Mouse (Mus musculus) liver, postnatal 0 days (tissue): ENCODE measurements around the gene 4430402I18Rik. TPM values are rescaled to one million over a fixed set of nuclear protein-coding genes. Genes with fewer than 3 reads are reported as not detected.
"Not testable (repeated sequence)": the region's sequence is repeated elsewhere in the genome, so short reads cannot be mapped to it uniquely, and the experiment has no call there.

Experiments
- ATAC-seq: fragments of 200-750 bp; cut with Nextera tagmentation; 2 replicates; pipeline ENCODE4 v1.8.0; 2017; ENCODE audit warnings: mild to moderate bottlenecking, moderate library complexity
- DNase-seq: peaks from one replicate; pipeline ENCODE4 v3.0.0-alpha.2; 2016
- H3K27ac ChIP-seq: fragments of 300-500 bp; sonication (generic); 2 replicates; pipeline ENCODE4 v1.5.1; 2014; ENCODE audit warnings: antibody characterized with exemption, moderate library complexity, mild to moderate bottlenecking, low read depth
- H3K27me3 ChIP-seq: fragments of 300-500 bp; sonication (generic); 2 replicates; pipeline ENCODE4 v1.6.1; 2014; ENCODE audit warnings: low read length, control low read depth, mixed read lengths; ENCODE audit not compliant: insufficient read depth
- H3K36me3 ChIP-seq: fragments of 300-500 bp; sonication (generic); replicated peaks from 2 replicates; pipeline ENCODE4 v1.6.1; 2014; ENCODE audit warnings: mild to moderate bottlenecking, control low read depth, low read length, moderate library complexity, mixed read lengths; ENCODE audit not compliant: insufficient read depth
- H3K4me1 ChIP-seq: fragments of 300-500 bp; sonication (generic); 2 replicates; pipeline ENCODE4 v1.6.1; 2014; ENCODE audit warnings: antibody characterized with exemption, mild to moderate bottlenecking, control low read depth; ENCODE audit not compliant: insufficient read depth
- H3K4me2 ChIP-seq: fragments of 300-500 bp; sonication (generic); 2 replicates; pipeline ENCODE4 v1.6.1; 2014; ENCODE audit warnings: low read depth, mild to moderate bottlenecking, low read length, moderate library complexity, mixed read lengths
- H3K4me3 ChIP-seq: fragments of 300-500 bp; sonication (generic); 2 replicates; pipeline ENCODE4 v1.5.1; 2014; ENCODE audit warnings: low read depth, low read length
- H3K9ac ChIP-seq: fragments of 300-500 bp; sonication (generic); replicated peaks from 2 replicates; pipeline ENCODE4 v1.6.1; 2014; ENCODE audit warnings: mild to moderate bottlenecking, moderate library complexity
- H3K9me3 ChIP-seq: fragments of 300-500 bp; sonication (generic); 2 replicates; pipeline ENCODE4 v1.6.1; 2016; ENCODE audit warnings: mild to moderate bottlenecking, control low read depth, low read length, mixed read lengths
- CTCF ChIP-seq: sonication (generic); IDR thresholded peaks from 2 replicates; pipeline ENCODE4 v1.5.1; 2016; ENCODE audit warnings: antibody characterized with exemption, low read depth
- EP300 ChIP-seq: IDR thresholded peaks from 2 replicates; pipeline ENCODE4 v1.6.1; 2016; ENCODE audit warnings: antibody characterized with exemption, low read depth, mild to moderate bottlenecking
- WGBS: fragments of 180-500 bp; shearing (Covaris S2); extraction: QIAGEN DNeasy Blood & Tissue Kit; methylation state at CpG from one replicate; pipeline ENCODE4 v1.1.7; 2014; ENCODE audit not compliant: insufficient replicate concordance; 5-methylcytosine and 5-hydroxymethylcytosine counted together
- polyA plus RNA-seq: library from polyadenylated mRNA; unstranded; fragments of >200 nt; fragmentation: Nextera tagmentation; extraction: Ambion mirVana; gene quantifications from 2 replicates; pipeline ENCODE4 v1.2.1, GENCODE M21; 2015

The 4430402I18Rik gene
- polyA plus RNA-seq, 1 experiment from 2014 or later = 8.1 TPM

DNA sequence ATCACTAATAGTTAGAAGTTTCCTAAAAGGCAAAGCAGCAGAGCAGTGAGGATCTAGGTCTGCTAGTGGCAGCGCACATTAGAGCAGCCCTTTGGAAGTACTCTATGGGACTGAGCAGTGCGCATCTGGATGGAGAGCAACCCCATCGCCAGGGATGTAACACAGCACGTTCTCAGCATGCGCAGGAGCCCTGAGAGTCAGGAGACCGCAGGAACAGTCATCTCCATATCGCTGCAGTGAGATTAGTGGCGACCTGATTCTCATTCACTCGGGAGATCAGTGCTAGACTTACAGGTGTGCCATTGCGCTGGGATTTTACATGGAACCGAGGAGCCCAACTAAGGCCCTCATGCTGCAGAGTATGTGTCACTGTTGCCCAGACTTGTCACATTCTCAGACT is 41.4 kb upstream of the 4430402I18Rik start:
- no peak for DNase-seq

DNA sequence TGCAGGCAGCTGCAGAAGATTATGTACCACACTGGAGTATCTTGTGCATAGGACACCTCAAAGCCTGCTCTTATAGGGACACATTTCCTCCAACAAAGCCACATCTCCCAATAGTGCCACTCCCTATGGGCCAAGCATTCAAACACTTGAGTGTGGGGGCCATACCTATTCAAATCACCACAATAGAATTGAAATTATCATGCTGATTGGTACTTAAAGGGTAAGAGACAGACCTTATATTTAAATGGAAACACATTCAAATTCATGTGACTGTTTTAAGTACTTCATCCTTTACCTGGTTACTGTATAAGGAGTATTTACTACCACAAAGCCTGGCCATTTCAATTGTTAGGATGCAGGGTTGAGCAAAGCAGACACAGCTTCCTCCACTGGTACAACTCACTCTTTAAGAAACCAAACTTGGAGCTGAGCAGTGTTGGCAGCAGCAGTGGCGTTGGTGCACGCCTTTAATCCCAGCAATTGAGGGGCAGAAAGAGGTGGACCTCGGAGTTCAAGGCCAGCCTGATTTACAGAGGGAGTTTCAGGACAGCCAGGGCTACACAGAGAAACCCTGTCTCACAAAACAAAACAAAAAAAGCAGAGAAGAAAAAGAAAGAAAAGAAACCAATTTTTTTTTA is 40.6 kb upstream of the 4430402I18Rik start:
- Histone ChIP-seq H3K36me3 (peaks cover 42% of the 10 kb centered on the region), H3K9me3 (no peaks in the 10 kb centered on the region), H3K4me1 (no peaks in the 10 kb centered on the region), H3K27ac (no peak overlapping the region), H3K27me3 (no peaks in the 10 kb centered on the region), H3K9ac (no peak overlapping the region), H3K4me2 (no peak overlapping the region), H3K4me3 (no peak overlapping the region)
- DNase-seq (no peak), ATAC-seq (no peak)
- no peak for TF ChIP-seq CTCF
- no peak for TF ChIP-seq EP300
- WGBS = 75% methylated on average over 3 of the region's 3 CpGs

More for the DNA sequence above, 41.4 kb upstream of the 4430402I18Rik start:
- 93% methylated on average over 11 of the region's 11 CpGs for WGBS
- no peak for ATAC-seq
- Histone ChIP-seq H3K36me3 (peaks cover 46% of the 10 kb centered on the region), H3K9ac (no peak overlapping the region), H3K4me2 (no peak overlapping the region), H3K4me3 (no peak overlapping the region), H3K4me1 (no peaks in the 10 kb centered on the region), H3K27me3 (no peaks in the 10 kb centered on the region), H3K9me3 (no peaks in the 10 kb centered on the region), H3K27ac (no peak overlapping the region)
- TF ChIP-seq CTCF (no peak), EP300 (no peak)

DNA sequence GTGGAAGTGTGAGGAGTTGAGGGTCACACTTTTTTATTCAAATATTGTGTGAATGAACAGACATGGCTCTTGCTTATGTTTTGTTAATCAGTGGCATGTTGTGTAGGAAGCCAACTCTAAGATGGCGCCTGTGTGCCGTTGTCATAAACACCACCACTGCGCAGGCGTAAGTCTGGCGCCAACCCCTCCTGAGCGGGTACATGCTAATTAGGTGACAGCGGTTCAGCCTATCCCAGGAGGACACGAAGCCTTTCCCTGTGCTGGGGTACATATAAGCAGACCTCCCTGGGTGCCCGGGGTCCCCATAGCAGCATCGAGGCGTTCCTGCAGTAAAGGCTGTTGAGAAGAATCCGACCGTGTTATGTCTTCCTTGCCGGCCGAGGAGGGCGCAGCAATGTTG is 32.7 kb upstream of the 4430402I18Rik start:
- not testable (repeated sequence) for H3K9ac ChIP-seq, DNase-seq

DNA sequence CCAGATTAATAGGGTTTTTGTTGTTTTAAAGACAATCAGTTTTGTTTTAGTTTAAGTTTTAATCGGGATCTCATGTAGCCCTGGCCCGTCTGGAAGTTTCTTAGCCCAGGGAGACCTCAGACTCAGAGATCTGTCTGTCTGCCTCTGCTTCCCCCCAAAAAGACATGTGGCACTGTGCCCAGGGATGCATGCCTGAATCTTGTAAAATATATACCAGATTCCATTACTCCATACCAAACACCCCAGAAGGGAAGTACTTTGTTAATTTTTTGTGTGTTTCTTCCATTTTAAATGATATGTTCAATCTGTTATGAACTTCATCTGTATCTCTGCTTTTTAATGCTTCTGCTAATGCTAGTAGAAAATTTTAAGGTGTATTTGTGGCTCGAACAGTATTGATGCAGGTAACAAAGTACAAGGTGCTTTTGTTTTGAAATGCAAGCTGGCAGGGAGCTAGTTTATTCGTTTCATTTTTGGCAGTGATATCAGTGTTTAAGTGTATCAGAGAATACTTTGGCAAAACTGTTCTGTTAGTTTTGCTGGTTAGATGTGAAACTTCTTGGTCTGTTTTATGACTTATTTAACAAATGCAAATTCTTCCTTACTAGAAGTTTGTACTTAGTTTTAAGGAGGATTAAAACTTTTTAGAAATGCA is 30.5 kb upstream of the 4430402I18Rik start:
- no peak for DNase-seq

More for the DNA sequence above, 32.7 kb upstream of the 4430402I18Rik start:
- H3K27ac ChIP-seq, H3K4me3 ChIP-seq, ATAC-seq, H3K27me3 ChIP-seq, H3K4me1 ChIP-seq, H3K4me2 ChIP-seq, H3K9me3 ChIP-seq: not testable (repeated sequence)
- H3K36me3 ChIP-seq = peaks cover 51% of the 10 kb centered on the region
- WGBS = 95% methylated on average over 16 of the region's 16 CpGs

DNA sequence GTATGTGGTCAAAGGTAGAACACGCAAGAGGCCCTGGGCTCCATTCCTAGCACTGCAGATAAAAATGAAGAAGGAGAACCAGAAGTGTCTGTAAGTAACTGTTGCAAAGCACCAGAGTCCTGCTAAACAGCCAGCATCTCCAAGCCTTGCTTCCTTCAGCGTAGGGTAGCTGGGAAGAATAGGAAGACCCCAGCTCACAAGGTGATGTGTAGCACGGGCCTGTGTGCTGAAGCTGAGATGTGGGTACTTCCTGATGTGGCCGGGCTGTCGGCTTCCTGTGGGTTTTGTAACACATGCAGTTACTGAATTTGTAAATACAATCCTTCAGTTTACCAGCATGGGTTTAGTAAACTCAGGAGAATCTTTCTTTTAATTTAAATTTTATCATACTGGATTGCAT is 27.8 kb upstream of the 4430402I18Rik start:
- no peak for TF ChIP-seq CTCF
- TF ChIP-seq EP300 = no peak
- no peak overlapping the region for H3K27ac ChIP-seq
- peaks cover 9% of the 10 kb centered on the region for H3K4me1 ChIP-seq
- H3K4me3 ChIP-seq = no peak overlapping the region
- DNase-seq (no peak), ATAC-seq (no peak)
- H3K9ac ChIP-seq = no peak overlapping the region
- H3K4me2 ChIP-seq = no peak overlapping the region
- H3K36me3 ChIP-seq = peaks cover 38% of the 10 kb centered on the region
- WGBS = 60% methylated on average over 5 of the region's 5 CpGs
- no peaks in the 10 kb centered on the region for H3K27me3 ChIP-seq
- H3K9me3 ChIP-seq = no peaks in the 10 kb centered on the region

More for the DNA sequence above, 30.5 kb upstream of the 4430402I18Rik start:
- Histone ChIP-seq H3K9ac (no peak overlapping the region), H3K4me3 (no peak overlapping the region), H3K36me3 (peaks cover 57% of the 10 kb centered on the region), H3K9me3 (no peaks in the 10 kb centered on the region), H3K27me3 (no peaks in the 10 kb centered on the region), H3K4me1 (0 out of 2 replicates have a peak, but pooled peaks cover 2% of the 10 kb centered on the region), H3K4me2 (no peak overlapping the region), H3K27ac (no peak overlapping the region)
- 74% methylated on average over 4 of the region's 4 CpGs for WGBS
- ATAC-seq = no peak
- no peak for TF ChIP-seq EP300
- no peak for TF ChIP-seq CTCF

DNA sequence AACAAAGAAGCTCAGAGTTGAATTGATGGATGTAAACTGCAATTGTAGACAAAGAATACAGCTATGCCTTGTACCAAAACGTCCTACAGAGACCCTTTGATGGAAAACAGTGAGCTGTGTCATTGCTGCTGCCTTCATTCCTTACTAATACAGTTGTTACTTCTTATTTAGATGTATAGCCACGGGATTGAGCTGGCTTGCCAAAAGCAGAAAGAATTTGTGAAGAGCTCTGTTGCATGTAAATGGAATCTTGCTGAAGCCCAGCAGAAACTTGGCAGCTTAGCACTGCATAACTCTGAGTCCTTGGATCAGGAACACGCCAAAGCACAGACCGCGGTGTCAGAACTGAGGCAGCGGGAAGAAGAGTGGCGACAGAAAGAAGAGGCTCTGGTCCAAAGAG is 27.3 kb upstream of the 4430402I18Rik start:
- no peak overlapping the region for H3K4me3 ChIP-seq
- ATAC-seq (no peak), DNase-seq (no peak)
- H3K4me2 ChIP-seq = no peak overlapping the region
- H3K9ac ChIP-seq = no peak overlapping the region
- H3K4me1 ChIP-seq = peaks cover 10% of the 10 kb centered on the region
- H3K27ac ChIP-seq = no peak overlapping the region
- no peaks in the 10 kb centered on the region for H3K27me3 ChIP-seq
- no peaks in the 10 kb centered on the region for H3K9me3 ChIP-seq
- peaks cover 34% of the 10 kb centered on the region for H3K36me3 ChIP-seq
- 89% methylated on average over 7 of the region's 7 CpGs for WGBS
- TF ChIP-seq CTCF (no peak), EP300 (no peak)
